Mouse (Mus musculus): Measurements from ENCODE around the gene Scube3.

The Scube3 gene

DNA sequence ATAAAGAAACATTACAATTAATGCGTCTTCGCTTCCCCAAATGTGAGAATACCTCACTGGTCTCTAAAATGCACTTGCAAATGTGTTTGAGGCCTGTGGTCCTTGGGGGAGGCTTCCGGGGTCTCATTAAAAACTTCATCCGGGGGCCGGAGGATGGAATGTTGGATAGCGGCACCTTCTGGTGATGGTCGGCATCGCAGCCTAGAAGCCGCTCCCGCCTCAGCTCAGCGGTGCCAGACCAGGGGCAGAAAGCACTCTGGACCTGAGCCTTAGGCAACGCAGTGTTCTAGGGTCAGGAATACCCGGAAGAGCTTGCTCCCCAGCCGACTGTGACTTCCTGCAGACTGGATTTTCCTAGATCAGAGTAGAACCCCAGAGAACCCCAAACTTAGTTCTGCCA, 8.7 kb upstream of the Scube3 start:
- peak; percentile 80 to 85 for DNase-seq

DNA sequence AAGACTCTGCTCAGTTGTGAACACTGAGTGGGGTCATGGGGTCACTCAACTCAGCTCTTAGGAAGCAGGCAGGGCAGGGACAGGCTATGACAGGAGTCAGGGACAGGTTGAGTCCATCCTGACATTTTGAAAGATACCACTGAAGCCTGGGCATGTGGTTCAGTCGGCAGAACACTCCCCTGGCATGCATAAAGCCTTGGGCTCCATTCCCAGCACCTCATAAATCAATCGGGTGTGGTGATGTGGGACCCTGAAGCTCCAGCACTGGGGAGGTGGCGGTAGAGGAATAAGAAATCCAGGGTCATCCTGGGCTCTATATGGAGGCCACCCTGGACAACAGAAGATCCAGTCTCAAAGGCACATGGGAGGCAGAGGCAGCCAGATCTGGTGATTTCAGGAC, 6.4 kb upstream of the Scube3 start:
- no peak for DNase-seq

DNA sequence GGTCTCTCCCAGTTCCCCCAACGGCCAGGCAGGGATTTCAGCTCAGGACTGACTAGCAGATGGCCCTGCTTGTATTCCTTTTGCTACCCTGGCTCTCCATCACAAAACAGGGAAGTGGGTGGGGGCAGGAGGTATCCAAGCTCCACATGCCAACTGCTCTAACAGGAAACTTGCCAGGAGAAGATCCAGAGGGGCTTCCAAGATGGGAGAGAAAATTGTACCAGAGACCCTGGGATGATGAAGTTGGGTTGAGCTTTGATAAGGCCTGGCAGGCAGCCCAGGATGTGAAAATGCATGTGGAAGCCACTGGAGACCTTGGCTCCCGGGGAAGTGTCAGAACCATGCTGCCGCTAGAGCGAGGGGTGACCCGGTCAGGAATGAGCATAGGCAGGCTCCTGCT, 5.7 kb upstream of the Scube3 start:
- peak; percentile 51 to 54 for DNase-seq

DNA sequence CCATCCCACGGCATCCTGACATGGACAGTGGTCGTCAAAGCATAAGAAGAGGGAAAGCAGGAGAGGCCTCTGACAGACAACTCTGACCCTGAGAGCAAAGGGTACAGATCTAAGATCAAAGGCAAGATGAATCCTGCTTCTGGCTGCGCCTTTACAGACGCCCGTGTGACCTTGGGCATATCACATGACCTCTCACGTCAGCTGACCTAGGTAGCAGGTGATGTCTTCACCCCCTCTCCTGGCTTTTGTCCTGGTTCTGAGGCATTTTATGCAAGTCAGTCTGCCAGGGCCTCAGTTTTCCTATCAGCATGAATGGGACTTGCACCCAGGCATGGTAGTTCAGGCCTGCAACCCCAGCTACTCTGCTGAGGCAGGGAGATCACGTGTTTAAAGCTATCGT, 3.9 kb upstream of the Scube3 start:
- no peak for DNase-seq

DNA sequence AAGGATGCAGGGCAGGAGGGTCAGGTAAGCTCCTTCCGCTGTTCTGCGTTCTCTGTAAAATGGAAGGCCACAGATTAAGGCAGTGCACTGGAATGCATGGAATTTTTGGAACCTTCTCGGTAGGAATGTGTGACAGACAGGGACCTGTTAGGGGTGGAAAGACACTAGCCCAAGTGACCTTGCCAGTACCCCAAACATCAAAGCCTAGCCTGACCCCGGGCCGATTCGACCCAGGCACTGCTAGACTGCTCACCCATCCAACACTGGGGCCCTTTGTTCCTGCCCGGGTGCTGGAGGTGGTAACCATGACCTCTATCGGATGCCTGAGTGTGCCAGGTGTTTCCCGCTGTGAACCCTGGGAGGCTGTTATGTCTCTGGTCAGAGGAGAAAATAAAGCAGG, 3.3 kb upstream of the Scube3 start:
- no peak for DNase-seq

DNA sequence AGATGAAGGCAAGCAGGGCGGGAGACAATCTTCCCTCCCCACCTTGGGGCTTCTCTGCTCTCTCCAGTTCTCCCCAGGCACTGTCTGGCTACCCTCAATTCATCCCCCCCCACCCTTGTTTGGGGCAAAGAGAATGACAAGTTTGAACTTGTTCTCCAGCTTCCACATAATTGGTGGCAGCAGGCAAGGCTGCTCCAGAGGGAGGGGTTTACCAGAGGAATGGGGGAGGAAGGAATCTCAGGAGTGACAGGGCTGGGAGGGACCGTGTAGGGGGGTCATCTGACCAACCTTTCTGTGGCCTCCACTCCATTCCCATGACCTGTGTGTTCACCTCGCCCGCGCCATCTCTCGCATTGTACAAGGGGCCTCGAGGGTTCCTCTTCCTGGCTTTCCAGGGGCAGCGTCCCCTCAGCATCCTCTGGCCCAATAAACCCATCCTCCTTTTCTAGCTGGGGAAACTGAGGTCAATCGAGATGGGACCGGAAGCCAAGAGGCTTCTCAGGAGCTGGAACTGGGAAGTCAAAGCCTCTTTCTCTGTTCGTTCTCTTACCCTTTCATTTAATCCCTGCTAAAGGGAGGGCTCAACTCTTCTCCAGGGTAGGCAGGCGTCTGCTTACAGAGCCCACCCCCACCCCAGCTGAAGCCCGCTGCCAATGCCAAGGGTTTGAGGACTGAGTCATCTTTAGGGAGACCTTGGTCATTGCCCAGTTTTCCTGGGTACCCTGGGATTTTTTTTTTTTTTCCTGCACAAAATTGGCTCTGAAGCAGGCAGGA, 1.3 kb upstream of the Scube3 start:
- no peak for DNase-seq

DNA sequence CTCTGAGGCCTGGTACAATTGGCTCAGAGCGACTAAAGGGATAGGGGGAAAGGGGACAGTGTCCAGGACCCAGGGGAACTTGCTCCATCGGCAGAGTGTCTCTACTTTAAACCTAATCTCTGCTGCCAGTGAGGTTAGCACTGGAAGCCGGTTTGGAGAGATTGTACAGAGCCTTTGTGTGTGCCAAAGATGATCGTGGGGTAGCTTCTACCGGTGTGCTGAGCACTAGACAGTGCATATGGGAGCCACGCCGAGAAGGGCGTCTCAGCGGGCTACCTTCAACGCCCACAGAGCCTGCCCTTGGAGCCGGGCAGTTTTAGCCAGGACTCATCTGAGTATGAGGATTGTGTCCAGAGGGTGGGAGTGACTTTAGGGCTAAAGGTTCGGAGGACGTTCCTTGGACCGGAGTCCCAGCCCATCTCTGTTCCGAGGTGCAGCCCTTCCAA, 713 bp upstream of the Scube3 start:
- no peak for DNase-seq

DNA sequence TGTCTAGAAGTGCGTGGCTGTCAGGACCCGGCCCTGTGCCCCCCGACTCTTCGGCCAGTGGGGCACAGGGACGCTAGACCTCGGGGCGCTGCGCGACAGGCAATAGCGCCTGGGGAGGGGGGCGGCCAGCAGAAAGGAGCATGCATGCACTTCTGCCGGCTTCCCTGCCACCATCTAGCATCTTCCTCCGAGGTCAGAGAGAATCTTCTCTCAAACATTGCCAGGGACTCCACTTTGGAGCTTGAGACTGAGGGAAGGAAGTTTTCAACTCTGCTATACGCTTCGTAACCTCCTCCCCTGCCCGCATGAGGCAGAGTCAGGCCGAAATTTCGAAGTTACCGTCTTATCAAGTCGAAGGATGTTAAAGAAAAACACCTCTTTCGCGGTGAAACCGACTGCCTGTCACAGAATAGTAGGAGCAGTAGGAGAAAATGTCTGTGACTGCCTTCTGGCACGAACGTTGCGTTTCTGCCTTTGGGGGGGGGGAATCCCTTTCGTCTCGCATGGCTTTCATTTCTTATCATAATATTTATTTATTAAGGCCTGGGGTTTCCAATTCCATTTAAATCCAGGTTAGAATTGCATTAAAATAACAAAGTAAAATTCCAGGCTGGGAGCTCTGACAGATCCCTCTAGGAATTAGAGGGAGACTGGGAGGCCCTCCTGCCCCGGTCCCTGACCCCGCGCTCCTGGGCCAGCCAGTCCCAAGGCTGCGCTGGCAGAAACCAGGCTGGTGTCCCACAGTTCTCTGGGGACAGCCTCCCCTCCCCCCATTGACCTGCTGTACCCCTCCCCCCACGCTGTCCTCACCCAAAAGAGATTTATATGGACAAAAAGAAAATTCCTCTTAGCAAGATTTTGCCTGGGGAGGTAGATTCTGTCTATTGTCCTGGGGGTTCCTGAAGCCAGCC, 1.0 kb downstream of the Scube3 start:
- no peak for DNase-seq

DNA sequence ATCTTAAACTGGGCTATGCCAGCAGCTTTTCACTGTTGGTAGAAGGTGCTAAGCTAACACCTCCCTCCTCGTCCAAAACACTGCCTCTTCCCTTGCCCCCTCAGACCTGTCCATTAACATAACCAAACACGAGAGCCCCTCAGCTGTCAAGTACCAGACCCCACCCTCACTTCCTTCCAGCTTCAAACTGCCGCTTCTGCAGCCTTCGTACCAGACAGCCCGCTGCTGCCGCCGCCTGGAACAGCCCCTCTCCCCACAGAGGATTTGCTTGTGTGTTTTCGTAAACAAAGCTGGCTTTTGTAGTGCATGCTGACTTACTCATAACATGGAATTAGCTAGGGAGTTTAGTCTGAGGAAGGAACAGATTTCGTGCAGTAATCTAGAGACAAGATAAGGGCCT, 1.8 kb downstream of the Scube3 start:
- no peak for DNase-seq

DNA sequence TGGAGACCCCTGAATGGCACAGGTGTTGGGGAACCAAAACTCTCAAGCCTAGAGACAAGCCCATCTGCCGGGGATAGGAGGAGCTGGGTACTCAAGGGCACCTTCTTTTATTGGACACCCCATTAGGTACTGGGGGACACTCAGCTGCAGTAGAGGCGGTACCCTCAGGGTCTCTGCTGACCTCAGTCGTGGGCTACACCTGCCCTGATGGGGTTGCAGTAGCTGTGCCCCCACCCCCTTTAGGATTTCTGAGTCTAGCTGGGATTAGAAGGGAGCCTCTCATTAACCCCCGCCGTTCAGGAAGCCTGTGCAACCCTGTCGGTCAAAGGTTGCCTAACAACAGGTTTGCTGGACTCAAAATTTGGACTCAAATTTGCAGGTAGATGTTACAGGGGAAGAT, 2.3 kb downstream of the Scube3 start:
- DNase-seq = no peak

DNA sequence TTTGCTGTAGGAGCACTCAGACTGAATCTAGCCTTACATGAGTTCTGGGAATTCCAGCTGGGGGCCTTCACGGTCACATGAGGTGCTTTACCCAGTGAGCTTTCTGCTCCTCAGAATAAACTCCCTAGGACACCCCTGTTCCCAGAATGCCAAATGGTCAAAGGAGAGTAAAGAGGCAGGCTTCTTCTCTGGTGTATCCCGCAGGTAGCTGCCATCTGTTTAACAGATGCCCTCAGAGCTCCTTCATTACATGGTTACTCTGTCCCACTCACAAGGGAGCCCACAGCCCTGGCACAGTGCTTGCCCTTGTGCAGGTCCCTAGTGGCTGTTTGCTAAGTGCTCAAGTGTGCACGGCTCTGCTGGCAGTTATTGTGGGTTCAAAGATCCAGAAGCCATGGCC, 6.3 kb downstream of the Scube3 start:
- no peak for DNase-seq

DNA sequence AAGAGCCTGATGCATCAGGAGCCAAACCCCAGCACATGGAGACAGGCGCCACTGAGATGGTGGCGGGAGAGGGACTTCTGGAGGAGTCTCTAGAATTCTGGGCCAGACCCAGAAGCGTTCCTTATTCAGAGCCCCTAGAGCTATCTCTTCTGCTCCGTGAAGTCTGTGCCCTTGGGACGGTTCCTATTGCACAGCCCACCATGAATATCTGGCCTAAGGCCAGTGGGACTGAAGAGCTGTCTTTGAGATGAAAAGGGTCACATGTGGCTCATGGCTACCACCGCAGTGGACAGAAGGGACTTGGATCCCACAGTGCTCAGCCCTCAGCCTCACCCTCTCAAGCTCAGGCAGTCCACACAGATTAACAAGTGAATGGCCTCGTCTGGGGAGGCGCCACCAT, 7.8 kb downstream of the Scube3 start:
- DNase-seq = no peak

DNA sequence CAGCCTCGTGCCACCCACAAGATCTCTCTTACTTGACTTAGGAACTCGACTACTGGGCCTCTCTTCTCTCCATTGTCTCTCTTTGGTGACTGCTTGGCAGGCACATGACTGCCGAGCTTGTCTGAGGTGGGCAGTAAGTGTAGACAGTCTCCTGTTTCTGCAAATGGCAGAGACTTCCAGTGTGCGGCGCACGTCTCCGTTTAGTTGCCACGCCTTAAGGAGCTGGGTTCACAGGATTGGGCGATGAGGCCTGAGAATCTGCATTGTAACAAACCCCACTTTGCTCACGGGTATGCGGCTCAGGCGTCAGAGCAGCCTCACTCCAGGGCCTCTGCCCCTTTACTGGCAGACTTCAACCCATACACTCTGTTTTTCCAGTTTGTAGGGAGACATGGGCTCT, 8.5 kb downstream of the Scube3 start:
- no peak for DNase-seq

DNA sequence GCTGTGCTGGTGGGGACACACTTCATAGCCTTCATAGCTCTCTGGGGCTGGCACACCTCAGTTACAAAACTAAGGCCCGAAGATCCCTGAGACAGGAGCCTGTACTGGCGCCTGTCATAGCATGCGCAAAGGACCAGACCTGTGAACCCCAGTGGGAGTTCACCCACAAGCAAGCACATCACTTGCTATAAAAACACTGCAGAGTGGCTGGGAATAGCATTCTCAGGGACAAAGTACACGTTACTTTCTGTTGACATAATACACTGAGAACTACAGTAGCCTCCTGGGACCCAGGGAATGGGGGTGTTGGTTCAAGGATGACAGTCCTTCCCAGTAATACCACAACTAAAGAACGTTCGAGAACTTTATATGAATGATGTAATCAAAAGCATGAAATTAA, 11.2 kb downstream of the Scube3 start:
- no peak for DNase-seq

DNA sequence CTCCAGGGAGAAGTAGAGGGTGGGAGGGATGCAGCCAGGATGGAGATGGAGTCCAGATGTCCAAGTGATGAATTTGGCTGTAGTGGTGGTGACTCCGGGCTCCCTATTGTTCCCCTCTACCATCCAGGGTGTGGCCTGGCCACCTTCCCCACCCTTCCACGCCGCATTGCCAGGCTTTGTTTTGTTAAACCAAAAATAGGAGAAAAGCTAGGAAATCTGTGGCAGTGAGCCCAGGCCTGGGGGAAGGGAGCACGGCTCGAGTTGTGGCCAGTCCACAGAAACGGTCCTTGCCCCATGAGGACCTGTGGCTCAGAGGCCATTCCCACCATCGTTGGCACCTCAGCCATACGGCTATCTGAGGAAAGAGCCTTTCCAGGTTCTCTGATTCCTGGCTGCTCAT, 13.0 kb downstream of the Scube3 start:
- DNase-seq = no peak

DNA sequence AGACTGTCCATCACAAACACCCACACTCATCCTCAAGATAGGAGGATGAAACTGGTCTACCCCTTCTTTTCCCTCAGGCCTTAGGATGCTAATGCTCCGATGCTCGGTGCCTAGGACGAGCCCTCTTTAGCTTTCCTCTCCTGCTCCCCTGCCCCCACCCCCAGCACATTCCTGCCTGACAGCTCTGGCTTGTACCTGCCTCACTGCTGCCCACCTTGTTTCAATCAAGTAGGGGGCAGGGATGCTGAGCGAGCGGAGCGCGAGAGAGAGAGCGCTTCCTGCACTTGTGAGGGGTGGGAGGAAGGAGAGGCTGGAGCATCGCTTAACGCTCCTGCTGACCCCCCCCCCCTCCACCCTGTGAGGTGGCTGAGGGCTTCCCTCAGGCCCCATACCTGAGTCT, 18.4 kb downstream of the Scube3 start:
- no peak for DNase-seq

DNA sequence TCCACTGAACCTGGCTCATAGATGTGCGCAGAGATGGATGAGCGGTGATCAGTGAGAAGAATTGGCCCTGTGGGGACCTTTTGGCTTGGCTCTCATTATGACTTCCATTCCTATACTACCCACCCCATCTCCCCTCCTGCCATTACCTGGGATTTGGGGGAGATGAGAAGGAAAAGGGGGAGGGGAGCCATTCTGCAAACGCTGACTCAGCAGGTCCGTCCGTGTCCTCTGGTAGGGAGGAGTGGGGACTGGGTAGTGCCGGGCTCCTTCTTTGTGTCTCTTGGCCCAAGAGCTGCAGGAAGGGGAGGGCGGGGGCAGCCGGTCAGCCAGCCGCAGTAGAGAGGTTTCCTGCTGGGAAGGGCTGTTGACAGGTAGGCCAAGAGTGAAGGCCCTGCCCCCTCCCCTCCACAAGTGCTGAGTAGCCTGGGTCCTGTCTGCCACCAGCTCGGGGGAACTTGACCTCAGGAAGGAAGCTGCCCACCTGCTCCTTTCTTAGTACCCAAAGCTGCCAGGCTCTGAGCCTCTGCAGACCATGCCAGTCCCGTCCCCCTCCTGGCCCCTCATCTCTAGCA, 19.5 kb downstream of the Scube3 start:
- no peak for DNase-seq

DNA sequence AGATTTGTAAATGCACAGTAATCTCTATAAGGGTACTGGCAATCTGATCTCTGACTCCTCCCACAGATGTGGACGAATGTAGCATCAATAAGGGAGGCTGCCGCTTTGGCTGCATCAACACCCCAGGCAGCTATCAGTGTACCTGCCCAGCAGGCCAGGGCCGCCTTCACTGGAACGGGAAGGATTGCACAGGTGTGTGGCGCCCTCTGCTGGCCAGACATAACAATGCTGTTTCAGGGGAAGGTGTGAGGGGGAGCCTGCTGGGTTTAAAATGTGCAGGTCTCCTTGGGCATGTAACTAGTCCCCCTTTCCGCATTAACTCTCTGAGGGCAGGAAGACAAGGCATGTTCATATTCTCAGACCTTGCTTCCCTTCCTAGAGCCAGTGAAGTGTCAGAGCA, 21.7 kb downstream of the Scube3 start:
- DNase-seq = peak; percentile 91 to 93

DNA sequence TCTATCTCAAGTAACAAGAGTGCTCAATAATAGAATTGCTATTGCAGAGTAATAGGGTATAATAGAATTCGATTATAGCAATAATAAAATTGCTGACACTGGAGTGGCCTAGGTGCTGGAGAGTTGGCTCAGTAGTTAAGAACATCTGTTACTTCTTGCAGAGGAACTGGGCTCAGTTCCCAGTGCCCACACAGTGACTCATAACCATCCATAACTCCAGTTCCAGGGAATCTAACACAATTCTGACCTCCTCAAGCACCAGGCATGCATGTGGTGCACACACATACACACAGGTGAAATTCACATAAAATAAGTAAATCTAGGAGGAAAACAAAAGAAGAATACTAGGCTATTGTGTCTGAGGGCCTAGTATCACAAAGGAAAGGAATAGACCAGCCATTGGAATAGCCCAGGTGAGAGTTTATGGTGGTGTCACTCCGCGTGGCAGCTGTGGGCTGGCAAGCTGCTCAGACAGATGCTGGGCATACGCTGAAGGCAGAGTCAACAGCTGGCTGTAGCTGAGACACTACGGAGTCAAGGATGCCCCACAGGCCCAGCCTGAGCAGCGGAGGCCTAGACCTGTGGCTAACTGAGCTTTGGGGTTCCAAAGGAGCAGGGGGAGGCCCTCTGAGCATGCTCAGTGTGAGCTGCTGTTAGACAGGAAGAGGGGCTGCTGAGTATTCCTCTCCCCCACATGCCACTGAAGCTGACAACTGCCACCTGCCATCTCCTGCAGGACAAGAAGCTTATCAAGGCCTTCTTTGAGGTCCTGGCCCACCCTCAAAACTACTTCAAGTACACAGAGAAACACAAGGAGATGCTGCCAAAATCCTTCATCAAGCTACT, 28.7 kb downstream of the Scube3 start:
- no peak for DNase-seq

DNA sequence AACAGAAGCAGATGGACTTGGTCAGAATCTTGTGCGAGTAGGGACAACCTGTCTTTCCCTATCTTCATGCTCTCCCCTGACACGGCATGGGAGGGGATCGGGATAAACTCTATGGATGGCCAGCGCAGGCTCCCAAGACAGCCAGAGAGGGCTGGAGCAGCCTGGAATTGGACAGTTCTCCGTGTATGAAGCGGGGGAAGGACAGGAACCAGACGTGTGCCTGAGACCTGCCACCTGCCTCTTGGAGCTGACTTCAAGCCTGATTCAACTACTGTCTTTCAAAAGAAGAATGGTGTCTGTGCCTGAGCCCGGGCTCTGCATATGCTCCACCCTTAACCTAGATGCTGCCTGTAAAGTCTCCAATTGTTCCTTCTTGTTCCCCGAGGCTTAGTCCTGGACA, 30.7 kb downstream of the Scube3 start:
- no peak for DNase-seq

DNA sequence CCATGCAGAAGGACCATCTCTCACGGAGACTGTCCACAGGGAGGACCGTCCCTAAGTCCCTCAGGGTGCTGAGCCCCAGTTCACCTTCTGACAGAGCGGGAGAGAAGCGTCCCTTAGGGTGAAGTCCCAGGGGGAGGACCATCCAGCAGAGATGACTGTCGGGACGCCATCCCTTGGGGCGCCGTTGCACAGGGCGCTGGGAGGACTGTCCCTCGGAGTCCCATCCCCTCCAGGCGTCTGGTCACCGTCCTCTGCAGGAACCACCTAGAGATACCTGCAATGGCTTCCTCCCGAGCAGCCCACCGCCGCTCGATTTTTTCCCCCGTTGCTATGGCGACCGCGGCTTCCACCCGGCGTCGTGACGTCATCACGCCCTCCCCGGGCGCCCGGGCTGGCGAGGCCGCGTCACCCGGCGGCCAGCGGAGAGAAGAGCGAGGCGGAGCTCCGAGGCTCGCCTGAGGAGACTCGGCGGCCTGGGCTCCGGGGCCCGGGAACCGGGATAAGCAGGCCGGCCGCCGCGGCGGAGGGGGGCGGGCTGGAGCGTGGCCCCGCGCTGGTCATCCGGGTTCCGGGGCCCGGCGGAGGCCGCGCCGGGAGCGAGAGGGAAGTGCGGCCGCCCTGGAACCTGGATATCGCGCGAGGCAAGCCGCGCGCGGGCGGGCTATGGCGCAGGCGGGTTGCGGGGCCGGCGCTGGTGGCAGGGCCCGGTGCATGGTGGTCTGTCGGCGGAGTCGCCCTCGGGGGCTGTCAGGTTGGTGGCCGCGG, 35.0 kb downstream of the Scube3 start, which contains the start of gene Zfp523:
Gene Zfp523 (plus strand): TSS at position 355 of the 765 bp plus-strand sequence.
- DNase-seq = peak; percentile 96 to 97

DNA sequence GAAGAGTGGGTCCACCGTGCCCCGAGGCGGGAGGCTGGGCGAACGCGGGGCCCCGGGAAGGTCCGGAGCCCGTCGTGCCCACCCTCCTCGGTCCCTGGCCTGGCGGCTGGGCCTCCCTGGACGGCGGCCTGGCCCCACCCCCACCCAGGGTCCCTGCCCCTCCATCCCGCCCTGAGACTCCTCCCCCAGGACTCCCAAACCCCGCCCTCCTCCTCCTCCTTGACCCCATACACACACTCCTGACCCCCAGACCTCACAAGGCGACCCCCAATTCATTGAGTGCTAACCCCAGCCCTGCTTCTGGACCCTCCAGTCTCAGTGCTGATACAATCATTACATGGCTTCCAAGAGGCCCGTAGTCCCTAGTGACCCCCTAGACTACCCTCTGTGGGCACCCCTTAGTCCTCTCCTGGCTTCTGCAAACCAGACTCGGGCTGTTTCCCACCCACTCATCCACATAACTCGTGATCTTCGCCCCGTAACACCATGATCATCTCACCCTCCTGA, 35.7 kb downstream of the Scube3 start:
- no peak for DNase-seq
